Mouse (Mus musculus) leukemia stem cell, adult 10-12 weeks (primary cell): ENCODE data around the gene Dlg2. TPM values are rescaled to one million over a fixed set of nuclear protein-coding genes. Genes with fewer than 3 reads are reported as not detected.

Experiments
- polyA plus RNA-seq: library from polyadenylated mRNA; stranded (reverse); fragments of >175 nt; gene quantifications from 2 replicates; pipeline ENCODE4 v1.2.3, GENCODE M21; 2012; ENCODE audit warnings: low replicate concordance

Dlg2 gene
- polyA plus RNA-seq = 0.08 and 0.15 TPM in 2 replicates

DNA sequence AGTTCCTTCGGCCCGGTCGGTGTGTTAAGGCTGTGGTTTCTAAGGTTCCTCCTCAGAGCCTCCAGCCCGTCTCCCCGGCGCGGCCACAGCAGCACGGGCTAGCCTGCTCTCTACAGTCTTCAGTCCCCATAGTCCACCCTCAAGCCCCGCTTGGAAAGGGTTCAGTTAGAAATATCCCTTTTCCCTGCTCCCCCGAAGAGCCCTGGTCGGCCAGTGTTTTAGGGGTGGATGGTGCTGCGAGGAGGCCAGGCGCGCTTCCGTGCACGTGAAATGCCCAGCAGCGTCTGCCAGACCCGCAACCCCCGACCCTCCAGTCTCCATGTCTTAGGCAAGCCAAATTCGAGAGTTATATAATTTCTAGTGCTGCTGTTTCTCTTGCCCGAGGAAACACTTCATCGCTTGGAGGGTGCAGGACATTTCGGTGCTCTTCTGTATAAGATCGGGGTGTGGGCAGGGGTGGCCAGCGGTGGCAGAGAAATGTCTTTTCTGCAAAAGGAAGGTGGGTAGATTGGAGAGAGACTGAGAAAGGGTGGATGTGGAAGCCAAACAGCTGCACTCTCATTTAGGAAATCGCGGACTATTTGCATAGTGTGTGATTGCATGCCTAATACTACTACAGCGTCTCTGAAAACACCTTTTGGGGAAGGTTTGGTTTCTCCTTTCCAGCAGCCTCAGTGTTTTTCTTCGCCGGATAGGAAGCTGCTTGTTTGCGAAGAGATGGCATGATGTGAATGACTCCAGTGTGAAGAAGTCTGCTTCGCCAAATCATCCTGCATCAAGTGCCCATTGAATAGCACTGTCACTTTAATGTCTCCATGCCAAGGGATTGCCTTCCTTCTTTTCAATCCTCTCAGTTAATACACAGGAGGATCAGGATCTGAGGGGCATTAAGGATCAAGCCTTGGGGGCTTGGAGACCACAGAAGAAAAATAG is at the start of gene Dlg2:
Dlg2 (plus strand) TSS at position 360 of the 933 bp plus-strand sequence.

DNA sequence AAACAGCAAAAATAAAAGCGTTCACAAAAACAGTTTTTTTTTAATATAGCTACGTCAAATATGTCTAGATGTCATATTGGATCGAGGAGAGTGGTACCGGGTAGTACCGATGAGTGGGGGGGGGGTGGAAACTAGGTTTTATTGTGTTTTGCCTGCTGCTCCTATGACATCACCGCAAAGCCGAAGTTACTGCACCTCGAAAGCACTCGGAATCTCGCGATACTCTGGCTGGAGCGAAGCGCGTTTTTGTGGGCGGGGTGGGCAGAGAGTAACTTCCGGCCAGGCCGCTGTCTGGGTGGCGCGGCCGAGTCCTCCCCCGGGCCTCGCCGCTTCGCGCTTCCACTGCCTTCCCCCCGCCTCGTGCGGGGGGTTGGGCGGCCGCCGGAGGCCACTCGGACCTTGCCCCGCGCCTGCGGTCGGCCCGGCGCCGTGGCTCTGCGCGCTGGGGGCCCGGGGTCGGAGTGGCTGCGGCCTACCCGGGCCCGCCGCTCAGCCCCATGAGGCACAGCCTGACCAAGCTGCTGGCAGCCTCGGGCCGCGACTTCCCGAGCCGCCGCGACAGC is 33.9 kb upstream of the Dlg2 start, which contains the start of gene Crebzf:
Crebzf (plus strand) TSS at position 212 of the 563 bp plus-strand sequence.

DNA sequence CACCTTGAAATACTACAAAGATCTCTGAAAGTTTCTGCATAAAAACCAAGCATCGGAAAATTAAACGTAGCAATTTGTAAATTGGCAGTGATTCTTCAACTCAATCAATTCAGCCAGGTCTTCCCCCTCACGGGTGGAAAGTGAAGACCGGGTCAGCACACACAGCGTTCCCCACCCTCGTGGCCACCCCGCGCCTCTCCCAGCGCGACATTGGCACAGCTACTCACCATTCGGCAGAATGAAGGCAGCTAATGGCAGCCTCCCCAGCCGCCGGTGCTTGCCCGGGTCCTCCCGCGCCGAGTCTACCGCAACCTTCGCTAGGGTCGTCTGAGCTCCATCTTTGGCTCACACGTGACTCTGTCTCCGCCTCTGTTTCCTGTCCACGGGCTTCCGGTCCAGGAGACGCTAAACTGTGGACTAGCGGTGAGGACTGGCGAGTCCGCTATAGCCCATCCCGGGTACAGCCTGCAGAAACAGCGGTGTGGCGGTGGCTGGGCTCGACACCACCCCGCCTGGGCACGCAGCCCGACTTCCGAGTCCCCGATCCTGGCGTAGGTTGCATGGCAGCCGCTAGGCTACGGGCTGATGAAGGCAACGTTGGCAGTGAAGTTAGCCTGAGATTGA is 19.5 kb upstream of the Dlg2 start, which contains the start of gene Tmem126a:
Tmem126a (minus strand) TSS at position 385 of the 624 bp plus-strand sequence.

DNA sequence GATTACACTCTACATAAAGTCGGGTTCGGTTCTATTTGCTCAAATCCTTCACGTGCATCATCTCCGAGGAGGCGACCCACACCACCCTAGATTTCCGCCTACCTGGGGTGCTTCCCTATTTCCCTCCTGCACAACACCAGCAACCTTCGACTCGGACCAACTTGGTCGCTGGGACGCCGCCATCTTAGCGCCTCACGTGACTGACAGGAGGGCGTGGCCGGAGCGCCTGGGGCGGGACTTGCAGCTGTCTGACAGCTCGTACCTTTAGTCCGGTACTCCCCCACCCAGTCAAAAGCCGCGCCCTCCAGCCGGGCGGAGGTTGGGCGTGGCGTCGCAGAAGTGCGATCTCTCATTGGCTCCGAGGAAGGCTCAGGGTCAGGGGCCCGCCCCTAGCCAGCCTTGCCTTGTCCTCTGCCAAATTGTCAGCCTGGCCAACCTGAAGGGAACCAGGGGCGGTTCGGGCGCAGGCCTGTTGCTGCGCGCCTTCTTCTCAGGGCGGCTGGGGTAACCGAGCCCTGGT is 619 bp upstream of the Dlg2 start, which contains the start of gene Tmem126b:
Tmem126b (minus strand) TSS at position 209 of the 520 bp plus-strand sequence.

Other genes with a start within 250 kb of the Dlg2 start
- gene Ccdc83, start 210.9 kb upstream of the Dlg2 start, polyA plus RNA-seq = not detected in 2 replicates
- gene Sytl2, start 174.4 kb upstream of the Dlg2 start, polyA plus RNA-seq = 0.16 TPM in 1 of 2 replicates, not detected in the other
- gene Ccdc89, start 50.1 kb upstream of the Dlg2 start, polyA plus RNA-seq = not detected in 2 replicates
- 70.6 and 126 TPM in 2 replicates for gene Crebzf, start 33.9 kb upstream of the Dlg2 start, polyA plus RNA-seq
- 9.1 and 11.5 TPM in 2 replicates for gene Tmem126a, start 19.4 kb upstream of the Dlg2 start, polyA plus RNA-seq
- 1.3 and 4.0 TPM in 2 replicates for gene Tmem126b, start 671 bp upstream of the Dlg2 start, polyA plus RNA-seq